Mouse (Mus musculus) erythroblast, embryonic 14.5 days (primary cell): Measurements from ENCODE around the gene D13Ertd608e.
"Not testable (repeated sequence)": the region's sequence is repeated elsewhere in the genome, so short reads cannot be mapped to it uniquely, and the experiment has no call there.

Experiments
- GATA1 ChIP-seq: IDR thresholded peaks from 2 replicates; pipeline ENCODE4 v1.6.1; 2012; ENCODE audit warnings: low read length, inconsistent platforms, mixed read lengths
- TAL1 ChIP-seq: IDR thresholded peaks from 3 replicates; pipeline ENCODE4 v1.6.1; 2012; ENCODE audit warnings: low read length, inconsistent platforms, mixed read lengths

- not testable (repeated sequence) for TF ChIP-seq GATA1, TAL1
Measured at GRCm38 (mm10) chr13:119886896-119887295, 51.1 kb downstream of the D13Ertd608e start.
